Mouse (Mus musculus) left cerebral cortex, postnatal 36 days (tissue): Measurements from ENCODE around the gene Galns. TPM values are rescaled to one million over a fixed set of nuclear protein-coding genes. Genes with fewer than 3 reads are reported as not detected.
"Not testable (repeated sequence)": the region's sequence is repeated elsewhere in the genome, so short reads cannot be mapped to it uniquely, and the experiment has no call there.

Experiments
- DNase-seq, 2 experiments: peaks; one replicate each; pipeline ENCODE4 v3.0.0; 2021 to 2022; ENCODE audit warnings: low spot score in 2 of 2, mixed read lengths in 1 of 2
- intact Hi-C: fragments of 180-260 bp; cut with DNase I; formaldehyde crosslinking; loops from one replicate; pipeline ENCODE4 v1.15.1; 2025
- total RNA-seq, 2 experiments: library from RNA; stranded (reverse); gene quantifications; 2 replicates each; pipeline ENCODE4 v1.2.3; 2021

The Galns gene
- total RNA-seq, 2 experiments from 2014 or later = 8.8 to 9.2 TPM

DNA sequence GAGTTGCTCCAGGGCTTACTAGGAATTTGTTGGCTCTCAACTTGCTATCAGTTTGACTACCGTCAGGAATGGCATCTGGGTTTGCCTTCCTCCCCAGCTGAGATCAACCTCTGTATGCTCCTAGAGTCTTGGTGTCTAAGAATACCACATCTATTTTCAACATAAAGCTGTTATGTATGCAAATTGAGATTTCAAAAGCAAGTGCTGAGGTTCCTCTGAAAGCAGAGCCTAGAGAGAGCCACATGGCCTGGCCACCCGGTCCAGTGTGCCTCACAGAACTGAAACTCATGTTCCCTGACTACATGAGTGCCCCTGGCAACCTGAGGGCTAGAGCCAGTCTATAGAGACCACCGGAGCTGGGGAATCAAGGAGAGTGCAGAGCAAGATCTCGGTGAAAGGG, 5.9 kb downstream of the Galns start:
- intact Hi-C loops = loop anchor here (5.0 kb wide), 1 partner anchor 103 kb away; no protein-coding TSS in a partner anchor

DNA sequence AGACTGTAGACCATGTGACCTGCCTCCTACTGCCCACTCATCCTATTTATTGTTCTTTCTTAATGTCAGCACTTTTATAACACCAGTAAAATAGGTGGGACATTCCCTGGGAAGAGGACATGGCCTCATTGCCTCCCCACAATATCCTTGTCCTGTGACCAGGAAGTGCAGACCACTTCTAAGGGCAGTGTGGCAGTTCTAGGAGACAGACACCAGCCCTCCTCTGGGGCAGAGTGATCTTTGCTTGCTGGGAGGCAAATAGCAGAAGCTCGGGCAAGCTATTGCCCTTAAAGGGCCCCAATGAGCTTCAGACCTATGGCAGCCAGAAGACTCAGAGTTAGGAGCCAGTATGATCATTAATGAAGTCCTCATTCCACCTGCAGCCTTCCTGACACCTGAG, 6.6 kb downstream of the Galns start:
- DNase-seq = no peak
- intact Hi-C loops = loop anchor here (5.0 kb wide), 1 partner anchor 102 kb away; no protein-coding TSS in a partner anchor

More for the DNA sequence above, 5.9 kb downstream of the Galns start:
- no peak for DNase-seq

DNA sequence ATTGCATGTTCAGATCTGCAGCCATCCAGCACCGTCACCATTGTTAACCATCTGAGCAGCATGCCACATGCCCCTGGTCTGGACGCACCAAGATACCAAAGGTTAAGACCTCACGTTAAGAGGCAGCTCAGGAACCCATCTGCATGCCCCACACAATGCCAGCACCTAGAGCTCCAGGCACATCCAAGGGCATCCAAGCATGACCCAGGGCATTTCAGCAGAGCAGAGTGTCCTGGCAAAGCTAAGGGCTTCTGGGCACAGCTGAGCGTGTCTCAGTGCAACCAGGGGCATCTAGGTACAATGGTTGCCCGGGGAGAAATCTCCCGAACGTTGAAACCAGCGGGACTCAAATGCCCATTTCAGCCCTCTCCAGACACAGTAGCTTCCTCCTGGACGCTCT, 10.6 kb downstream of the Galns start:
- DNase-seq = no peak
- intact Hi-C loops = no loop called here

GRCm38 (mm10) chr8:122596031-122596430, 15.2 kb downstream of the Galns start:
- DNase-seq = no peak
- intact Hi-C loops = no loop called here

- intact Hi-C loops = no loop called here
- no peak for DNase-seq
Measured at GRCm38 (mm10) chr8:122593783-122594507, 17.3 kb downstream of the Galns start.

DNA sequence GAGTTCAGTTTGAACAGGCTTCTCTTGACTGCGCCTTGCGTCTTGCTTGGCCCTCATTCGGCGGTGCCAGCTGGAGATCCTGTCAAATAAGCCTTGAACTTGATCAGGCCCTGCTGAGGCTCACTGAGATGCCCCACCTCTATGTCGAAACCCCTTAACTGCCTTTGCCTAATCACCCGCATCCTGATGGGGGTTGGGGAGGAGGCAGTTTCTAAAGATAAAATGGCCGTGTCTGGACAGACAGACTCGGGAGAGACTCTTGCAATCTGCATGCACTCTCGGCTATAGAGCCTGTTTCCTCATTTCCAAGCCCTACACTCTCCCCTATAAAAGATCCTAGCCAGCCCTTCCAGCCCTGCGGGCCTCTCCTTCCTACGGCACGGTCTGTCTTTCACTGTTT, 18.0 kb downstream of the Galns start:
- no peak for DNase-seq
- intact Hi-C loops = no loop called here

GRCm38 (mm10) chr8:122586749-122587148, 24.5 kb downstream of the Galns start:
- DNase-seq = no peak
- intact Hi-C loops = no loop called here

DNA sequence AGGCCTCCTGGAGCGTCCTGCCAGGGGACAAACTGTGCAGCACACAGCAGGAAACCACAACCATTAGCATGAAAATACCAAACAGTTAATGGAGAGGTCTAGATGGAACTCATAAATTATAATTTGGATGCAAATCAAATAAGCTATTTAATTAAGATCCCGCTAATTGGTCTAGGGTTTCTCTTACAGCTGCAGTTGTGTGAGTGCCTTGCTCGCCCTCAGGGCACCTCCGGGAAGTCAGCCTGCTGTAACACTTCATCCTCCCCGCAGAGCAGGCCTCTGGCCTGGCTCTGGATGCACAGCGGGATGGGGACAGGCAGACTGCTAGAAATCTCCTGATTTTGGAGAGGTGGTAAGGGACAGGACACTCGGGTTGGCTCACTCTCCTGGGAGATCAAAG, 25.1 kb downstream of the Galns start:
- intact Hi-C loops = no loop called here

DNA sequence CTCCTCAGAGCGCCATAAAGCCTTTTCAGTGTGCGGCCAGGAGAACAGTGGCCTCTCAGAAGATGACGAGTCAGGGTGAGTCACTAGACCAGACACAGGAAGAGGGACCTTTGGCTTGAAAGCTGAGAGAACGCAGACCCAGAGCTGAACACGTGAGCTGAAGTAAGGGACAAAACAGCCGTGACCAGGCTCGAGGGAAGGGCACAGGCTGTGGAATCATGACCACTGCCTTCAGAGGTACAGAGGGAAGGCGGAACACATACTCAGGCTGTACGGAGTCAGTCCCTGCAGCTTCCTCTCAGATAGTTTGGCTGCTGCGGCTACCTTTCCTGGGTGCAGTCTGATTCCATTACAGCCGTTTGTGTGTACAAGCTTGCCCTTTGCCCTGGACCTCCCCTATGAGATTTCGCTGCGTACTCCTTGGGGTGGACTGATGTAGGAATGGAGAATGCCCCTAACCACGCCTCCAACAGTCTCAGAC, 25.8 kb downstream of the Galns start:
- intact Hi-C loops = no loop called here
- DNase-seq = no peak

More for the DNA sequence above, 25.1 kb downstream of the Galns start:
- DNase-seq = no peak

GRCm38 (mm10) chr8:122584981-122585380, 26.3 kb downstream of the Galns start:
- intact Hi-C loops = no loop called here
- no peak for DNase-seq

- no peak for DNase-seq
- intact Hi-C loops = no loop called here
Measured at GRCm38 (mm10) chr8:122580926-122581325, 30.3 kb downstream of the Galns start.

DNA sequence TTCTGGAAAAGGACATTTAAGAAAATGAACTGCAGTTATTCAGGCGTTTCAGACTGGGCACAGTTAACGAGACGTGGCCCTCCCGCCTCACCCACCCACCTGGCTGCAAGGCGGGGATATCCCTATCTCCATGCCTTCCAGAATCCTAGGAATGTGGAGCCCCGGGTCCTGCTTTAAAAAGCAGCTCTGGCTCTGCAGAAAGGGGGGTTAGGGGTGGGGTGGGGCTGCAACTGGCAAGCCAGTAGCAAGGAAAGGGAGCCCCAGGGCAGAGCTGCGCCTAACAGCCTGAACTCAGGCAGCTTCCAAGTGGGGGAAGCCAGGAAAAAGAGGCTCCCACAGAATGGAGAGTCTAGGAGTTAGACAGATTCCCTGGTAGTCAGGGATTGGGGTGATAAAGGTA, 32.1 kb downstream of the Galns start:
- no peak for DNase-seq
- intact Hi-C loops = no loop called here

DNA sequence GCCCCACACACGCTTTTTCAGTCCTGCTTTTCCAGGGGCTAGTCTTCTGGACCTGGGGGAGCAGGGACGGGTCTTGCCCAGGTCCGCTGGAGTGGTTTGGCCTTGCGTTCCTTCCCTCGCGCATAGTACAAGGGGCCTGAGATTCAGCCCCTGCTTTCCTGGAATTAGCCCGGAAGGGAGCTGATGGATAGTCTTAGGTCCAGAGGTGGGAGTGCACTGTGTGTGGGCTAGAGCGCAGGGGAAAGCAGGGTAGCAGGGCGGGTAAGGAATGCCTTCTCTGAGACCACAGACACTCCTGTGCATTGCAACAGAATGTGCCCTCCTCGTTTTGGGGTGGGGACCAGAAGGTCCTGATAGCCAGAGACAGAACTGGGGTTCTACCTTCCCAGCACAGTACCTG, 34.1 kb downstream of the Galns start:
- DNase-seq = no peak
- intact Hi-C loops = no loop called here

DNA sequence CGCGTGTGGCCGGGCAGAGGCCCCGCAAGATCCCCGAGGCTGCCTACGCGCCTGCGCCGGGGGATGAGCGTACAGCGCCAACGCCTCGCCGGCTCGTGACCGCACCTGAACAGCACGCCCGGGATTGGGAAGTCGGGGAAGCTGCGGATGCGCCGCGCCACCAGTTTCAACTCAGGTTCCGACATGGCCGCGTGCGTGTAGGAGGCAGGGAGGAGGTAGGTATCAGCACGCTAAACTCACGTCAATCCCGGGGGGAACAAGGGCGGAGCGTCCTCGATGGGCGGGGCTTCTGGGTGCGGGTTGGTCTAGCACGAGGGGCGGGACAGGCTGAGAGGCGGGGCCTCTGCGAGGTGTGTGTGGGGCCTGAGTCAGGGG, 34.6 kb downstream of the Galns start, which contains the start of gene Aprt:
Gene Aprt (minus strand): TSS at position 262 of the 375 bp plus-strand sequence.
- intact Hi-C loops = no loop called here
- peak; percentile 91 for DNase-seq

- DNase-seq = no peak
- intact Hi-C loops = no loop called here
Measured at GRCm38 (mm10) chr8:122575735-122576647, 35.3 kb downstream of the Galns start.

DNA sequence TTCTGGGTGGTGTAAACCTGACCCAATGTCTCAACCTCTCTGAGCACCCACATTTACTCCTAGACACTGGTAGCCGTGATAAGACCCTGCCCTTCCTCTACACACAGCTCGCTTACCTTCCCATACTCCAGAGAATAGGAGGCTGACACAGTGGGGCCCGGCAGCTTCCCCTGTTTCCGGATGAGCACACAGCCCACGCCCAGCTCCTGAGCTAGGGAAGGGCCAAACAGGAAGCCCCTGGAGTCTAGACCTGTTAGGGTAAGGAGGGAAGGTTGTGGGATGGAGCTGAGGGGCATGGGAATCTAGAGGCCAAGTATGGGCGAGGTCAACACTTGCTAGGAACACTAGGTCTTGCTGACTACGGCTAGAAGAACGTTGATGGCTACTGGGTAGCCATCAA, 36.0 kb downstream of the Galns start:
- DNase-seq = no peak
- intact Hi-C loops = no loop called here

- intact Hi-C loops = no loop called here
- DNase-seq = no peak
Measured at GRCm38 (mm10) chr8:122574667-122575251, 36.5 kb downstream of the Galns start.

GRCm38 (mm10) chr8:122574264-122574663, 37.0 kb downstream of the Galns start:
- intact Hi-C loops = no loop called here

GRCm38 (mm10) chr8:122573577-122573976, 37.7 kb downstream of the Galns start:
- DNase-seq = no peak

More at GRCm38 (mm10) chr8:122574264-122574663, 37.0 kb downstream of the Galns start:
- DNase-seq = no peak

DNA sequence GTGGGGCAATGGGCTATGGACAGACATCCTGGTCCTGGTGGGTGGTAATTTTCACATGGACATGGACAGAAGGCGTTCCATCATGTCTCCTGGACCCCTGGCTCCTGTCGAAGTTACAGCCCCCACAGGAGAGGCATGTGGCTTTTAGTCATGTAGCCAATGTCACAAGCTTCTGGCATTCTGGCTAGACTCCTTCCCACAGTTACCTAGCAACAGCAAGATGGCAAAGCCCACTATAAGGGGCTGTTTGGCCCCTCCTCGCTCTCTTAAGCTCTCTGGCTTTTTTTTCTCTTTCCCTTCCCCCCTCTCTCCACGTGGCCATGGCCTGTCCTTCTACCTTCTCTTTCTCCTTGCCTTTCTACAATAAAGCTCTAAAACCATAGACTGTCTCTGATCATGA, 38.1 kb downstream of the Galns start:
- DNase-seq, intact Hi-C loops: not testable (repeated sequence)

More at GRCm38 (mm10) chr8:122573577-122573976, 37.7 kb downstream of the Galns start:
- intact Hi-C loops = no loop called here
